Mouse (Mus musculus) mouse embryonic stem cell (cell line): ENCODE results near the gene Rps6kb2.

Source experiments
- in situ Hi-C, 2 experiments: fragments of 300-500 bp; cut with MboI; formaldehyde crosslinking; loops; 1 replicate in 1 of 2; 3 replicates in 1 of 2; pipeline ENCODE4 v1.14.3; 2019 to 2020; ENCODE audit warnings: low sequenced_read_pairs in 2 of 2, low pct_unique_long_range_greater_than_20kb in 1 of 2, mixed read lengths in 1 of 2; ENCODE audit not compliant: unreplicated experiment in 1 of 2

The Rps6kb2 gene

DNA sequence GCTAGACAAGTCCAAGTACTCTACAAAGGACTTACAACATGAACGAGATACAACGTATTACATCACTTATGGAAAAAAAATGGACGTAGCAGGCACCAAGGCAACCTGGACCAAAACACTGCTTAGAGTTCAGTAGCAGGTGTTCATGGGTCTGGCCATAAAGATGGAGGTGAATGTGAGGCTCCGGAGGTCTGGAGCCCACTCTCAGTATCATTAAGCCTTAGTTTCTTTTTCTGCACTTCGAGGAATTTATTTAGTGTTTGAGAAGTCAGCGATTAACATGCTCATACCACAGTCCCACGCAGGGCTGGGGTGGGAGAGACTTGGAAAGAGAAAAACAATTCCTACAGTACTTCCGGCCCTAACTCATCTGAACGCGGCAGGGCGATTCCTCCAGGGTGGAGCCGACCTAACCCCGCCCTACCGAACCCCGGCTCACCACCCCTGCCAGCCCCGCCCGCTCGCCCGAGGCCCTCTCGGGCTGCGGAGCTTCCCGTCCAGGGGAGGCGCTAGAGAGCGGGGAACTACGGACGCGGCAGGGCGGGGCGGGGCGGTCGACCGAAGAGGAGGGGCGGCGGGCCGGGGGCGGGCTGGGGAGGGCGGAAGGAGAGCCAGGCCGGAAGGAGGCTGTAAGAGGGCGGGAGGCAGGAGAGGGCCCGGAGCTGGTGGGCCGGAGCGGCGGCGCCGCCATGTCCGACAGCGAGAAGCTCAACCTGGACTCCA lies 28.5 kb upstream of the Rps6kb2 start, which contains the start of gene Ppp1ca:
Gene Ppp1ca (plus strand): TSS at position 538 of the 723 bp plus-strand sequence.
- in situ Hi-C loops: no loop called here

DNA sequence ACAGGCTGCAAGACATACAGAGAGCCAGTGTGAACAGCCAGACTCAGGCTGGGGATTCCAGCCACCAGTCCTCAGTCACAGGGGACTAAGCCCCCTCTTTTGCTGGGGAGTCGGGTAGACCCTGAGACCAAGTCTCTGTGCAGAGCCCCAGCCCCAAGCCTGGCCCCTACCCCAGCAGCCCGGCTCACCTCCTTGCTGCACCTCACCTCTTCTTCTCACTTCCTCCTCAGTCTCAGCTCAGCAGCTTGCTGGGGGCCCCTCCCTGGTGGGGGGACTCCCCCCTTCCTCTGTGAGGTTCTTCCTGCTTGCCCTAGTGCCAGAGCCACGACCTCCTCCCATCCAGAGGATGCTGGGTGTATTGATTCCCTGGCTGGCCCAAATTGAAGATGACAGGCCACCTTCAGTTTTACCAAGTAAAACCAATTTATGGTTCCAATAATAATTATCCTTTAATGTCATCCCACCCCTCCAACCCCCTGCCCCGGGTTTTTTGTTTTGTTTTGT lies 27.7 kb upstream of the Rps6kb2 start, which contains the start of gene Tbc1d10c:
Gene Tbc1d10c (minus strand): TSS at position 454 of the 504 bp plus-strand sequence.
- in situ Hi-C loops: no loop called here

DNA sequence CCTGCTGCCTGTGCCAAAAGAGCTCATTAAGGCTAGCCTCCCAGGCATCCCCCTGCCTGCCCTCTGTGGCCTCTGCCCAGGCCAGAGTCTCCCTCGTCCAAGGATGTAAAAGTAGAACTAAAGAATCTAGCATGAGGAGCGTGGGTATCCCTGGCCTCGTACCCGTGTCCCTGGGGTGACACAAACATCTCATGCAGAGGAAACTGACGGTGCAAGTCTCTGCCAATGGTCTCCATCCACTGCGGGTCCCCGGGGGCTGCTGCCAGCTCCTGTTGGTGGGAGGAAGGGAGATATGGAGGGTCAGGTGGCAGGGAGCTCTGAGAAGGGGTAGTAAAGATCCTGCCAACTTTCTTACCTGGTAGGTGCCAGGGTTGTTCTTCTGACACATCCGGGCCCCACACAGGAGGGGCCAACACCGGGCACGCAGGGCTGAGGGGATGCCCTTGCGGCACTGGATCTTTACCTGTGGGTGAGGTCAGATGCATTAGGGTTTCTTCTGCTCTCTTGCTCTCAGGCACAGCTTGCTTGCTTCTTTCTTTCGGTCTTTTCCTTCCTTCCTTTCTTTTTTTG lies 26.0 kb upstream of the Rps6kb2 start:
- in situ Hi-C loops: no loop called here

DNA sequence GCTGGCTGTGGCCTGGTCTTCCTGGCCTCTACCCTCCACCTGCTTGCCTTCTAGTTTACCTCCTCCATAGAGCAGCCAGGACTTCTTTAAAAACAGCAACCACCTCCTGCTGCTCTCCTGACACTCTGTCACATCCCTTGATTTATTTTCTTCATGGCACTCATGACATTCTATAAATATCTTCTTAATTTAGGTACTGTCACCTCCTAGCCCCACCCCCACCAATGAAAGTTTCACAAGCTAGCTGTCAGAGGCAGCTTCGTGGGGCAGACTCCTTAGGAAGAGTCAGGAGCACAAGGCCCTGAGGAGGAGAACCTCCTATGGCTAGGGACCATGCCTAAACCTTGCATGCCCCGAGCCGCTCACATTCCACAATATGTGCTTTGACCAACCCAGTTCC lies 24.1 kb upstream of the Rps6kb2 start:
- in situ Hi-C loops: no loop called here

DNA sequence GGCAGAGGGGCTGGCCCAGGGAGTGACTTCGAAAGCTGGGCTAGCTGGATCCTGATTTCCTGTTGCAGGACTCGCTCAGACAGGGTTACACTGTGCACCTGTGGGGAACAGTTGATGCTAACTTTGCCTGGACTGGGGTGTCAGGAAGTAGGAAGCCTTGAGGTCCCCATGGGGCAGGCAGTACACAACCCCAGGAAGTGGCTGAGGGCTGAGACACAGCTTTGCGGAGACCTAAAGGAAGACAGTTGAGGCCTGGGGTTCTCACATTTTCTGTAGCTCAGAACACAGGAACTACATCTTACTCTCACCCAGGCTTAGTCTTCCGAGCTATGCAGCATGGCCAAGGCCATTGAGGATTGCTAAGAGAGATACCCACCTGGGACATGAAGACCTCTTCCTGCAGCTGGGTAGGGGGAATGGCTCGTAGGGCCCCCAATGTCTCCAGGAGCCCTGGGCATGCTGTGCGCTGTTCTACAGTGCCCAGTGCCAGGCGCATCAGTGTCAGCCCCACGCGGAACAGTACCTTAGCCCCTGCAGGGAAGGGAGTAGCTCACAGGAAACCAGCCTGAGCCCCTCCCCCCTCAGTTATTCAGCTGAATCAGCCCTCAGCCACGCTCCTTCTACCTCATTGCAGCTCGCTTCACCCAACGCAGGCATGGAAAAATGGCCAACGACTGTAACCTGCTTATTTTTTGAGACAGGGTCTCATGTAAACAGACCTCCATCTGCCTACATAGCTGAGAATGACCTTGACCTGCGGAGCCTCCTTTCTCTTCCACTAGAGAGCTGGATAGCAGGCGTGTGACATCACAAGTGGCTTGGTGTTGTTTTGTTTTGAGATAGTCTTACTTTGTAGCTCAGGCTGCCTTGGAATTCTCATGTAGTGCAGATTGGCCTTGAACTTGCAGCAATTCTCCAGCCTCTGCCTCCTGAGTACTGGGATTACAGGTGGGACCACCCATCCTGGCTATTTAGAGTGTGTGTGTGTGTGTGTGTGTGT lies 22.1 kb upstream of the Rps6kb2 start:
- in situ Hi-C loops: no loop called here

DNA sequence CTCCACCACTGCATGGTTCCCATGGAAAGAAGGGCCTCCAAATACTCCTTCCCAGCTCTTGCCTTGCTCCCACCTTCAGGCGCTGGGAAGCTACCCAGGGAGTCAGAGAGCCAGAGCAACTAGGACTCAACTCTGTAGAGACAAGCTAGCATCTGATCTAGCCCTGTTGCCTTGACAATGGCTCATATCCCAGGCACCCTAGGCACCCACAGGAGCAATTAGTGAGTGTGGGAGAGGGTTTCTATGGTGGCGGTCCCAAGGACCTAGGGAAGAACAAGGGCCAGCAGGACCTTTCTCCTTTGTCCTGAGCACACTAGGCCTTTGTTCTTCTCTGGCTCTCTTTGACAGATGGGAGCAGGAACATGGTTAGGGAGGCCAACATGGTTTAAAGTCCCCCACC lies 20.5 kb upstream of the Rps6kb2 start:
- in situ Hi-C loops: no loop called here

DNA sequence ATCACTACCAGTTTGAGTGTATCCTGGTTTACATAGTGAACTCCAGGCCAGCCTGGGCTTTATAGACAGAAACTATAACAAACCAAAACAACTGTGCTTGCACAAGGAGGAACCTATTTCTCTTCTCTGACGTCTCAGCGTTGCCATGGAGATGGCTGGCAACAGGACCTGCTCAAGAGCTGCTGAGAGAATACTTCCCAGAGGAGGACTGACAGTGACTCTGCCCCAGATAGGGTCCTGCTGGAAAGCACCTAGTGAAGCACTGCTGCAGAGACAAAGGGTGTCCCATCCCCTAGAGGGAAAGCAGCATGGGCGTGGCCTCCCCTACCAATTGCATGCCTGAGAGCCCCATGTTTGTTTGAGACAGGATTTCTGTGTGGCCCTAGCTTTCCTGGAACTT lies 18.7 kb upstream of the Rps6kb2 start:
- in situ Hi-C loops: no loop called here

DNA sequence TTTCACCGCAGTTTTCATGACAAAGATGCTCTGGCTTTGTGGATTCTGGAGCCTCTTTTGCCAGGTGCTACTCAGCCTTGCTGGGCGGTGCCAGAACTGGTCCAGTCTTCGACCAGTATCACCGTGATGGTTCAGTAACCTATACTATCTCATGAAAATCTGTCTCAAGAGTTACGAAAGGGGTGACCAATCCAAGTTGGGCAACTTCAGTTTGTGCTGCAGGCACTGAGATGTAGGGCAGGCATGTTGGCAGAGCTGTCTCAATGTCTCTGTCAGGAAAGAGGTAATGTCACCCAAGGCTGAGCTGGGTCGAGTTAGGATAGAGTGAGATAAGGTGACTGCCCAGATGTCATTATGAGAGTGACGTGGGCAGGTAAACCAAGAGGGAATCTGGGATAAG lies 17.3 kb upstream of the Rps6kb2 start:
- in situ Hi-C loops: no loop called here

DNA sequence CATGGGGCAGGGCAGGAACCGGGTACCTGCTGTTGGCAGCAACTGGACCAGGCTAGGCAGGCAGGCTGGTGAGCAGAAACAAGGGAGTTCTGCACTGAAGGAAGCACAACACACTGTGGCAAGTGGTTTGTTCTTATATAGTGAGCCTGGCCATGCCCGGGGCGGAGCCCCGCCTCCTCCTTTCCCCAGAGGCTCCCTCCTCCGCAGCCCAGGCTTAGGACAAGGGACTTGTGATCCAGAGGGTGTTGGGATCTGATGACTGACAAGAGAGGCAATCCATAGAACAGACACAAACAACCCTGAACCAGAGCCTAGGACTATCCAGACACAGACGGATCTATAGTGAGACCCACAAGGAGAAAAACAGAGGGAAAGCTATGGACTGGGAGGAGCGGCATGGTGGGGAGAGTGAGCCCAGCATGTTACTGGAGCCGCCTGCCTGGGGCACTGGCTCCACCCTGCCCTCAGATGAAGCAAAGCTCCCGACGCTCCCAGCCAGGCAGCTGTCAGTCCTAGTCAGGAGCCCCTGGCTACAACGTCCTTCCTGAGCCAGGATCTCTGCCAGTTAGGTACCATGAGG lies 12.3 kb upstream of the Rps6kb2 start, which contains the start of gene Carns1:
Gene Carns1 (minus strand): TSS at position 112 of the 580 bp plus-strand sequence.
- in situ Hi-C loops: no loop called here

DNA sequence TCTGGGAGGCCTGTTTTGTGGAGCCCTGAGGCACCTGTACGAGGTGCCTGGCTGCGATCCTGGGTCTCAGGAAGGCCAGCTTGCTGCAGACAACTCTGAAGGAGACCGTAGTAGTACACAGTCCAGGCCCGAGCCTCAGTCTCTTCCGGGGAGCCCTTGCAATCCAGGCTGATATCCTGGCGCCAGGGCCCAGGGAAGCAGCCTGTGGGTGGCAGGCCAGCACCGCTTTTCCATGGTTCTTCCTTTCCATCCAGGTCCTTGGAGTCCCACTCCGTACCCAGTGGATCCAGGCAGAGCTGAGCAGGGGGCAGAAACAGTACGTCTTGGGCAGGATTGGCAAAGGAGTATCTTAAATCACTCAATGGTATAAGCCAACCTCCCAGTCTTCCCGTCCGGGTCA lies 9.8 kb upstream of the Rps6kb2 start:
- in situ Hi-C loops: no loop called here

DNA sequence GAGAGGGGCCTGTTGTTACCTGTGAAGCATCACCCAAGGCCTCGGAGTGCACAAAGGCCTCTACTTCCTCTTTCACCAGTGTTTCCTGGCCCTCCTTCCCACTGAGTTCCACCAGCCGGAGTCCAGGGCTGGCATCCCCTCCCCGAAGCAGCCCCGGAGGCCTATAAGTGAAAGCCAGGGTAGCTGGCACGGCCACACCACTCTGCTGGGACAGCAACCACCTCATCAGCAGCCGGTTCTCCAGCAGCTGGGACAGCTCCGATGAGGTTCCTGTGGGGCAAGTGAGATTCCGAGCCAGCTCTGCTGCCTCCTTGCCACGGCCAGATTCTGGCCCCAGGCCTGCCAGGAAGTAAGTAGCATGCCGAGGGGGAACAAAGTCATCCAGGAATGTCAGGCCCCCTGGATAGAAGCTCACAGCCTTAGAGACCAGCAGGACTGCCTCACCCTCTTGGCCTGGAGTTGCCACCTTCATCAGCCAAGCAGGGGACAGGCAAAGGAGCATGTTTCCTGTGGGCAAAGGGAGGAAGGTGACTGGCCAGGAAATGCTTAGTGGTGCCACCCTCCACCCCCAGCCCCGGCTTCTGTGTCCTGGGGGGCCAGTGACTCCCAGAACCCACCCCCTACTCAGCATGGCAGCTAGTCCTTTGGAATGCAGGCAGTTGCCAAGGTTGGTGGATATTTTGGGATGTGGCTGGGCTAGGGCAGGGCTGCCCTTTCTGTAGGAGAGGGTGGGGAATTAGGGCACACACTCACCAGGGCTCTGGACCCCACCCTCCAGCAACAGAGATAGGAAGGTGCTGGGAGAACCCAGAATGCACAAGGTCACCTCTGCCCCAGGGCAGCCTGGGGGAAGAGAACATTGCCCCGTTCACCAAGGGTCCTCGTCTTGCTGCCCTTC lies 8.5 kb upstream of the Rps6kb2 start:
- in situ Hi-C loops: no loop called here

DNA sequence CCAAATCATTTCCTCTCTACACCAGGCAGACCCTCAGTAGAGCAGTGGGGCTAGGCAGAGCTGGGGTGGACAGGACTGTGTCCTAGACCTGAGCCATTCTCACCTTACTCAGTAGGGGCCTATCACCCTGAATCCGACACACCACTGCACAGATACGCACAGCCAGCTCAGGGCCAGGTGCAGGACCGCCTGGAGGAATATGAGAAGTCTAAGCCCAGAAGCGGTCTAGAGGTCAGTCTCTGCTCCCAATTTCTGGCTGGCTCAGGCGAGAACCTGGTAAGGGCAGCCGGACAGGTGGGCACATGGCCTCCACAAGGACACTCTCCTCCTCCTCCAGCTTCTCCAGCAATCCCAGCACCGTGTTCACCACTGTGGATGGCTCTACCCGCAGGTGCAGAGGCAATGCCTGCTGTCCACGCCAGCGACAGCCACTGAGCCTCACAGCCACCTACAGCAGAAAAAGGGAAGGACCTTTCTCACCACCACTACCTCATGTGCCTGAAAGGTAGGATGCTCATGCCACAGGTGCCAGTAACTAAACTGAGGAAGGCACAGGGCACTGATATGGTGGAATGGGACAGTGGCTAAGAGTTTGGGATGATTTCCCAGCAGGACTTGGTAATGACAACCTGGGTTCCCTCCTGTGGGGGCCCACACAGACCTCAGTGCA lies 7.7 kb upstream of the Rps6kb2 start:
- in situ Hi-C loops: no loop called here

DNA sequence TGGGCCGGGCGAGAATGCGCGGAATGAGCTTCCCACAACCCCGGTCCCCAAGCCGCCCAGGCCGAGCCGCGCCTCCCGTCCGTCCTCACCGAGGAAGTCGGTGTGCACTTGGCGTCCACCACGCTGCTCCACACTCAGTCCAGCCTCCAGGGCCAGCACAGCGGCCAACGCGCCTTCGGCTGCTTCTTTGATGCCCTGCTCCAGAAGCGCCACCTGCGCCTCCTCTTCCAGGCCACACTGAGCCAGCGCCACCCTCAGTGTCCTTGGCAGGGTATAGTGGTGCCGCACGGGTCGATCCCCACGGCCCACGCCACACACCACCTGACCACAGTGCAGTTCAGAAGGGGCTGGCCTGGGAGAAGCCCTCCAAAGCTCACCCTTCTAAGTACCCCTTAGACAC lies 6.7 kb upstream of the Rps6kb2 start:
- in situ Hi-C loops: no loop called here

DNA sequence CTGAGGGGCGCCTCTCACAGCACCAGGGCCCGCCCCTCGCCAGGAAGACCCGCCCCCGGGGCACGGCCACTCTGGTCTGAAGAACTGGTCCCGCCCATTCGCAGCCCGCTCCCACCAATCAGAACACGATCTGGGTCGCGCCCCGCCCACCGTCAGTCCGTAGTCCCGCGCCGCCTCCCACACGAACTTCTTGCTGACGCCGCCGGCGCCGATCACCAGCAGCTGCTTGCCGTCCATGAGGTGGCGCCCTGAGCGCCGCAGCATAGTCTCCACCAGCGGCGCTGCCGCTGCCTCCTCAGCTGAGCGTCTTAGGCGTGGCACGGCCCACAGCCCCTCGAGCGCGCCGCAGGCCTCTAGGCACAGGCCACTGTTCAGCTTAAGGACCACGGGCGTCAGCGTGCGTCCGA lies 6.2 kb upstream of the Rps6kb2 start:
- in situ Hi-C loops: no loop called here

DNA sequence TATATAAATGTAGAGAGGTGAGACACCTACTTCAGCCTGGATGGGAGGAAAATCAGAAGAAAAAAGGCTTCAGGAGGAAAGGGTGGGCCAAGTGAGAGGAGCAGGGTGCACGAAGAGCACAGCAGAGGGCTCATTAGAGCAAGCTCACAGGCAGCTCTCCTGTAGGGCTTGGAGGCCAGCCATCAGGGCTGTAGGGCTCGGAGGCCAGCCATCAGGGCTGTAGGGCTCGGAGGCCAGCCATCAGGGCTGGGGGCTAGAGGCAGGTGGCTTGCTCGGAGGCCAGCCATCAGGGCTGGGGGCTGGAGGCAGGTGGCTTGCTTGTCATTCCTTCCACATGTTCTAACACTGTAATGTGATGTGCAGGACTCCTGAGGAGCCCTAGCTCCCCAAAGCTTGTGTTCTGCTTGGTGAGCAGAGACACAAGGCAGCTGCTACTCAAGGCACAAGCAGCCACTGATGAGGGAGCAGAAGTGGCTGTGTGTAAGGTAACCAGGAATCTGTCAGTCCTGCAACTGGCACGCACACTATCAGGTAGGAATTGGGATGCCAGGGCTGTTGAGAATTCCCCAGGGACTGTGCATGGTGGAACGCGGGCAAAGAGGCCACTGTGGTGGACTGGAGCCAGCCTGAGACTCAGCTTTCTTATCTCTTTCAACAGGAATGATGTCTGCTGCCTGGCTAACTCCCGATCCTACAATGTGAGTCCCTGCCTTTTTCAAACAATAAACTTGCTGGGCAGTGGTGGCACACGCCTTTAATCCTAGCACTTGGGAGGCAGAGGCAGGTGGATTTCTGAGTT lies 3.7 kb upstream of the Rps6kb2 start:
- in situ Hi-C loops: no loop called here

DNA sequence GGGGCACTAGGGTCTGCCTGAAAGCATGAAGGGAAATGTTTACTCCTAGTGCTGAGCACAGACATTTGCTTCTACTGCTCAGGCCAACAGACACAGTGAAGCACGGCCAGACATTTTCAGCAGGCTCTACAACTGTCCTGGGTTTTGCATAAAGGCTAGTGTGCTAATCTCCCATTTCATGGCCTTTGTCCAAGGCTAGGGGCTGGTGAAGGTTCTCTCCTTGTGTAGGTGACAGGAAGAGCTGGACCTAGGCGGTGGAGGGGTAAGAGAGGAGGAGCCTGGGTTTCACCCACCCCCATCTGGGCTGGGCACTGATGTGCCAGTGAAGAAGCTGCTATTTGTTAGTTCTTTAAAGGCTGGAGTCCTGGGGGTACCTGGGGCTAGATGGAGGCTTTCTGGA lies 1.6 kb upstream of the Rps6kb2 start:
- in situ Hi-C loops: no loop called here
